Mouse (Mus musculus): ENCODE results near the gene Snx4.

DNA sequence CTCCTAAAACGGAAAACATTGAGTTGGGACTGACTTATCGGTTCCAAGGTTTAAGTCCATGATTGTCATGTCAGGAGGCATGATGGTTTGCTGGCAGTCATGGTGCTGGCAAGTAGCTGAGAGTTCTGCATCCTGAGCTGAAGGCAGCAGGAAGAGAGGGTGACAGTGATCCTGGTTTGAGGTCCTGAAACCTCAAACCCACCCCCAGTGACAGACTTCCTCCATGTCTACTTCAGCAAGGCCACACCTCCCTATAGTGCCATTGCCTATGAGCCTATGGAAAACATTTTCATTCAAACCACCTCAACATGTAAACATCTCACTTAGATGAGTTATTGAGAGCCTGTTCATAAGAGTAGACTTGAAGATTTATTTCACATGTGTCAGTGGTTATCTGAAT is 11.9 kb upstream of the Snx4 start:
- TF ChIP-seq GATA1 (IDR thresholded peaks at IDR 0.05; ENCODE audit: borderline replicate concordance, low read length) (no peak), FLI1 (IDR thresholded peaks at IDR 0.05; ENCODE audit: low read length) (no peak)
